Mouse (Mus musculus) retina, adult 2 months (tissue): ENCODE results near the gene Galnt4.
"Not testable (repeated sequence)": the region's sequence is repeated elsewhere in the genome, so short reads cannot be mapped to it uniquely, and the experiment has no call there.

Experiments
- DNase-seq: peaks from one replicate; pipeline ENCODE4 v3.0.0-alpha.2; 2012; ENCODE audit warnings: low read depth, low spot score

Gene Galnt4

GRCm38 (mm10) chr10:99156808-99157207 is 48.8 kb downstream of the Galnt4 start:
- DNase-seq: no peak

- not testable (repeated sequence) for DNase-seq
These were observed 49.7 kb downstream of the Galnt4 start for GRCm38 (mm10) chr10:99157697-99158096.

DNA sequence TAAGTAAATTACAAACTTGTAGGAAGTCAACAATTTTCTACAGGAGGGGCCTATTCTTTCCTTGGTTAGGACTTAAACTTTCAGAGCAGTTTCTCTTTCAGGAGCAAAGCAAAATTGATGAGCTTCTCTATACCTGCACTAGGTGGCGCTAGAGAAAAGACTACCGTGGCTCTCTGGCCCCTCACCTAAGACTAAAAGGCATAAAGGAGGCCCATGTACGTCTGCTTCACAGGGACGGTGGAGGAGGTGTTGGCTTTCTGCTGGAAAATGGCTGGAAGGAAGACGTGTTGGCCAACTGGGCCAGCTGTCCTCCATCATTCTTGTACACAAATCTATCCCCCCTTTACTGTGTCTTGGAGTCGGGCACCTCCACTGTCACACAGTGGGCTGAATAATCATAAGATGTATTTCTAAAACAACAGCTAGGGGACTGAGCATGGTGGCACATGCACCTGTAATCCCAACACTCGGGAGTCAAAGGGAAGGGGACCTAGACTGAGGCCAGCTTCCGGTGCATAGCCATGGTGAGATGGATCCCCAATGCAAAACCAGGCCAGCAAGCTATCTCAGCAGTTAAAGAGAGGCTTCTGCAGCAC is 54.1 kb downstream of the Galnt4 start:
- DNase-seq: no peak
